Mouse (Mus musculus) cerebellum, adult 2 months (tissue): ENCODE results near the gene Cbr2.

ENCODE experiments used
- CTCF ChIP-seq: fragments of 200-500 bp; IDR thresholded peaks from 2 replicates; pipeline ENCODE4 v1.5.1; 2011; ENCODE audit warnings: low read depth, mild to moderate bottlenecking, control low read depth, low read length, moderate library complexity, borderline replicate concordance; ENCODE audit not compliant: insufficient read depth
- POLR2A ChIP-seq: fragments of 200-500 bp; IDR thresholded peaks from 2 replicates; pipeline ENCODE4 v1.6.1; 2011; ENCODE audit warnings: low read length, control low read depth, borderline replicate concordance; ENCODE audit not compliant: insufficient read depth

DNA sequence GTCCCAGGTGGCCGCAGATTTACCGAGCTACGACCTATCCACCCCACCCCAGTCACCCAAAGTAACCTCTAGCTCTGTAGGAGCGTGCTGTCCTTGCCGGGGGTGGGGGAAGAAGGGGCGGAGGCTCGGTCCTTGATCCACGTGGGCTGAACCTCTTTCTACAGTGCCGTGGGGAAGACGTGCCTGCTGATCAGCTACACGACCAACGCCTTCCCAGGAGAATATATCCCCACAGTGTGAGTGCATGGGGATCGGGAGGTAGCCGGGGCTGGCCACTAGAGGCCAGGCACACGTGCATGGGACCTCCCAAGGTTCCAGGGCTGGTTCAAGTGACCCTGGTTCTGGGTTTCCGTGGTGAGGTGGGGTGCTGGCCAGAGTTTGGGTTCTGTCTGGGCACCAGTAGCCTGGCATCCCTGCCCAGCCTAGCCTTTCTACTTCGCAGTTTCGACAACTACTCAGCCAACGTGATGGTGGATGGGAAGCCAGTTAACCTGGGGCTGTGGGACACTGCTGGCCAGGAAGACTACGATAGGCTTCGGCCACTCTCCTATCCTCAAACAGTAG, 9.8 kb downstream of the Cbr2 start:
- TF ChIP-seq POLR2A (no peak), CTCF (no peak)
